Mouse (Mus musculus) bone marrow, adult 2 months (tissue): ENCODE measurements around the gene Mylk. TPM values are rescaled to one million over a fixed set of nuclear protein-coding genes. Genes with fewer than 3 reads are reported as not detected.

Experiments used
- H3K27ac ChIP-seq: fragments of 200-500 bp; 2 replicates; pipeline ENCODE4 v1.5.1; 2012; ENCODE audit warnings: low read depth, mild to moderate bottlenecking, control low read depth, inconsistent platforms, low read length; ENCODE audit not compliant: control insufficient read depth, poor library complexity, insufficient read depth
- H3K4me1 ChIP-seq: fragments of 200-500 bp; 2 replicates; pipeline ENCODE4 v1.6.1; 2011; ENCODE audit warnings: low read length; ENCODE audit not compliant: control insufficient read depth, insufficient read depth
- H3K4me3 ChIP-seq: fragments of 200-500 bp; replicated peaks from 2 replicates; pipeline ENCODE3; 2011; ENCODE audit warnings: mild to moderate bottlenecking, low read depth, low read length, control low read depth; ENCODE audit not compliant: control insufficient read depth
- CTCF ChIP-seq: fragments of 200-500 bp; IDR thresholded peaks from 2 replicates; pipeline ENCODE4 v1.5.1; 2011; ENCODE audit warnings: low read length, control low read depth; ENCODE audit not compliant: control insufficient read depth, insufficient read depth
- POLR2A ChIP-seq: fragments of 200-500 bp; IDR thresholded peaks from 2 replicates; pipeline ENCODE4 v1.6.1; 2011; ENCODE audit warnings: low read depth, mild to moderate bottlenecking, control low read depth, low read length, borderline replicate concordance; ENCODE audit not compliant: control insufficient read depth
- WGBS: fragments of 180-500 bp; shearing (Covaris S2); methylation state at CpG from one replicate; pipeline ENCODE4 v1.1.7; 2018; 5-methylcytosine and 5-hydroxymethylcytosine counted together
- polyA plus RNA-seq: library from polyadenylated mRNA; stranded (reverse); fragments of >200 nt; gene quantifications from 2 replicates; pipeline ENCODE4 v1.2.4, GENCODE M21; 2011; ENCODE audit warnings: low replicate concordance; ENCODE audit not compliant: missing spikeins, insufficient read depth, insufficient read length

The Mylk gene
- polyA plus RNA-seq, 1 experiment = 22.2 TPM

DNA sequence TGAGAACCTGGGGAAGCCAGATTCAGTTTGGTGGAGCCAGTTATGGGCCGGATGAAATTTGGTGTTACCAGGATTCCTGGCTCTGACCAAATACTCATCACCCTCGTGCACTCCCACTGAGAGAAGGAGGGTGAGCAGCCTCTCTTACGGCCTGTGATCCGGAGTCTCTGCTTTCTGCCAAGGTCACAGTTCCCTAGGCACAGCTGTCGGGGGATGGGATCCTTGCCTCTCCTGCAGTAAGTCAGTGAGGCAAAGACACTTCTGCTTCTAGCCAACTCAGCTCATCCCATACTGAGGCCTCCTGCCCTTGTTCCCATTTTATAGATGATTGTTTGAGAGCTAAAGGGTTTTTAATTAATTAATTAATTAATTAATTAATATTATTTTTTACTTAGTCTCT is 13.2 kb downstream of the Mylk start:
- H3K4me3 ChIP-seq = no peak overlapping the region
- no peak for TF ChIP-seq POLR2A
- TF ChIP-seq CTCF = no peak
- H3K27ac ChIP-seq = no peak overlapping the region
- 81% methylated on average over 5 of the region's 5 CpGs for WGBS
- H3K4me1 ChIP-seq = no peaks in the 10 kb centered on the region; the same call in 1 of the 2 replicates

- H3K27ac ChIP-seq = no peak overlapping the region
- no peaks in the 10 kb centered on the region for H3K4me1 ChIP-seq
- H3K4me3 ChIP-seq = no peak overlapping the region
- TF ChIP-seq POLR2A (no peak), CTCF (no peak)
- WGBS = 83% methylated on average over 9 of the region's 9 CpGs
Measured at GRCm38 (mm10) chr16:34763959-34764591, 19.1 kb downstream of the Mylk start.

GRCm38 (mm10) chr16:34765666-34766065 is 20.7 kb downstream of the Mylk start:
- no peak overlapping the region for H3K27ac ChIP-seq
- no peak overlapping the region for H3K4me3 ChIP-seq
- H3K4me1 ChIP-seq = no peaks in the 10 kb centered on the region; the same call in 1 of the 2 replicates
- 60% methylated on average over 1 of the region's 1 CpGs for WGBS
- no peak for TF ChIP-seq POLR2A
- TF ChIP-seq CTCF = no peak

DNA sequence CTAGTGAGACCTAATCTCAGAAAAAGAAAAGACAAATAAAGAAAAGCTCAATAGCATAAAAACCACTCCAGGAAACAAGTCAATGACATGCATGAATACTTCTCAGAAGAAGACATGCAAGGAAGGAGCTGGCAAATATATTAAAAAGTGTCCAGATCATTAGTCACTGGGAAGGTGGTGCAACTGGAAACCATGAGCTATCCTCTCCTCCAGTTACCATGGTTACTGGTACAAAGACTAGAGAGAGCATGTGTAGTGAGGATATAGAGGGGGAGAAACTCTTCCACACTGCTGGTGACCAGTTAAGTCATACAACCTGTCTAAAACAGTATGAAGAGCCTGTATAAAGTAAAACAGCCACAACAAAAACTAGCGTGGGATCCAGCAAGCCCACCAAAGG is 21.2 kb downstream of the Mylk start:
- no peaks in the 10 kb centered on the region; the same call in 1 of the 2 replicates for H3K4me1 ChIP-seq
- TF ChIP-seq POLR2A (no peak), CTCF (no peak)
- WGBS = 87% methylated on average over 1 of the region's 1 CpGs
- no peak overlapping the region for H3K27ac ChIP-seq
- H3K4me3 ChIP-seq = no peak overlapping the region

GRCm38 (mm10) chr16:34767443-34767842 is 22.4 kb downstream of the Mylk start:
- 38% methylated on average over 2 of the region's 2 CpGs for WGBS
- no peak for TF ChIP-seq CTCF
- TF ChIP-seq POLR2A = no peak
- Histone ChIP-seq H3K4me1 (no peaks in the 10 kb centered on the region; the same call in 1 of the 2 replicates), H3K27ac (no peak overlapping the region), H3K4me3 (no peak overlapping the region)

- Histone ChIP-seq H3K27ac (no peak overlapping the region), H3K4me3 (no peak overlapping the region), H3K4me1 (no peaks in the 10 kb centered on the region; the same call in 1 of the 2 replicates)
- WGBS = 88% methylated on average over 4 of the region's 4 CpGs
- no peak for TF ChIP-seq CTCF
- no peak for TF ChIP-seq POLR2A
Measured at GRCm38 (mm10) chr16:34768436-34768835, 23.4 kb downstream of the Mylk start.

DNA sequence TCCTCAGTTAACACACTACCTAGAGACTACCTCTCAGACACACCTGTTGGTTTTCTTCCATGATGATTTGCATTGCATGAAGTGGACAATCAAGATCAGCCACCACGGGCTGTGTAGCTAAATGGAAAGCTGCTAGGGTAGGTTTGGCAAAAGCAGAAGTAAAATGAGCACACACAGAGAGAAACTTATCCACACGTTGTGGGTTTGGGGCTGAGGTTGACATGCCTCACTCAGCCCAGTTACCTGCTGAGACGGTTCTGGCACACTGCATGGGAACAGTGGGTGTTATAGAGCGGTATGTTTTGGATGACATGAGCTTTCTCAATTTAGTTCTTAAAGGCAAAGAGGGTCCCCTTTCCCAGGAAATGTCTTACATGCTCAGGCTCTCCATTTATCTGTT is 25.1 kb downstream of the Mylk start:
- Histone ChIP-seq H3K4me3 (no peak overlapping the region), H3K4me1 (no peaks in the 10 kb centered on the region; the same call in 1 of the 2 replicates), H3K27ac (no peak overlapping the region)
- 18% methylated on average over 4 of the region's 4 CpGs for WGBS
- TF ChIP-seq CTCF (no peak), POLR2A (no peak)

DNA sequence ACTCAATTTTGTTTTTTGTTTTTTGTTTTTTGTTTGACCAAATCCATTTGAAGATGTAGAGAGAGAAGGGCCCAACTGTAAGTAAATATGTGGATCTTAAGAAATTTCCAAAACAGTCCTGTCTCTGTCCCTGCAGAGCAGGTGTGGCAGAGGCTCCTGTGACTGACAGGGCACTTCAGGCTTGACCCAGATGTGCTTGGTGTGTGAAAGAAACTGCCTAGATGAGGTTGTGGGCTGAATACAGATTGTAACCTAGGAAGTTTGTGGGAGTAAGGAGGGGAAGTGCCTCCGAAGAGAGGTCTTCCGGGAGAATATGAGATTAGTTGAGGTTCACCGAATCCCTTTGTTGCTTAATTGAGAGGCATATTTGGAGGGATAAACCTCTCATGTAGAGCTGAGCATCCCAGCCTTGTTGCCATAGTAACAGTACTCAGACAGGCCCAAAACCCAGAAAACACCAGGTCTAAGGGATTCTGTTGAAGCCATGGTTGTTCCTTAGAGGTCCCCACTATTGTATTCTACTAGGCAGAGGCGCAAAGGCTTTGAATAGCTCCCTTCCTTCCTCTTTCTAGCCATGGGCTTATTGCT is 27.5 kb downstream of the Mylk start:
- 21% methylated on average over 4 of the region's 4 CpGs for WGBS
- Histone ChIP-seq H3K4me3 (no peak overlapping the region), H3K27ac (no peak overlapping the region), H3K4me1 (no peaks in the 10 kb centered on the region; the same call in 1 of the 2 replicates)
- TF ChIP-seq POLR2A (no peak), CTCF (no peak)

DNA sequence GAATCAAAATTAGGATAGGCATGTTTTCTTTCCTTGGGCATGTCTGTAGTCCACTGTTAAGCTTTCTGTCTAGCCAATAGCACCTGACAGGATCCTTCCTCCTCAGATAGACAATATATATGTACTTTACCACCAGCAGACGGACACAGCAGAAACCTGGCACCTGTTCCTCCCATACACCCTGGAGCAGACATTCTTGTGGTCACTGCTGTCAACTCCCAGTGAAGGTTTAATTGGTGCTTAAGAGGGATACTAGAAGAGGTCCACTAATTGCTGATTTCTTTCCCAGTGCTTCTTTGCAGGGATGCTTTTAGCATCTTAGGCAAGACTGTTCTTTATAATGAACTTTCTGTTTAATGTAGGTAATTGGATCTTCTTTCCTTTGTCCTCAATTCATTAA is 37.4 kb downstream of the Mylk start:
- no peak for TF ChIP-seq POLR2A
- no peak for TF ChIP-seq CTCF

DNA sequence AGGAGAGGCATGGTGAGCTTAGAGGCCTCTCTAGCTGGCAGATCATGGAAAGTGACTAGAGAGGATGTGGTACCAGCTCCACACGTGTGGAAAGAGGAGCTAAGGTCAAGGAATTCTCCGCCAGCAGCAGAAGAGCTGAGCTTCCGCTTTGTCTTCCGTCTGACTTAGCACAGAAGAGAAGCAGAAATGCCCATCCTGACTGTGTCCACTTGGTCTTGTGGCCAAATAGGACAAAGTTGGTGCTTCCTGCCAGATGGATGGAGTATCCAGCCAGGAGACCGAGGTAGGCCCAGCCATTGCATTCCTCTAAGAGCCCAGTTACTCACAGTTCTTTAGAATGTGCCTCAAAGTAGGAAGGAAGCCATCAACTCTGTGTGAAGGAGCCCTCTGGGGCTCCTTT is 38.5 kb downstream of the Mylk start:
- TF ChIP-seq POLR2A = no peak
- no peak for TF ChIP-seq CTCF
- no peaks in the 10 kb centered on the region for H3K4me1 ChIP-seq
- H3K4me3 ChIP-seq = no peak overlapping the region
- no peak overlapping the region for H3K27ac ChIP-seq
- 72% methylated on average over 5 of the region's 5 CpGs for WGBS

More for the DNA sequence above, 37.4 kb downstream of the Mylk start:
- Histone ChIP-seq H3K4me3 (no peak overlapping the region), H3K4me1 (no peaks in the 10 kb centered on the region), H3K27ac (no peak overlapping the region)
- 68% methylated on average over 1 of the region's 1 CpGs for WGBS
